Mouse (Mus musculus) CH12.LX (cell line): Measurements from ENCODE around the gene Zfand5. TPM values are rescaled to one million over a fixed set of nuclear protein-coding genes. Genes with fewer than 3 reads are reported as not detected.

Experiments
- DNase-seq: peaks from one replicate; pipeline ENCODE4 v3.0.0-alpha.2; 2013; ENCODE audit errors: extremely low read depth
- H3K27ac ChIP-seq: 2 replicates; pipeline ENCODE4 v1.5.1; 2012; ENCODE audit warnings: low read depth, mild to moderate bottlenecking, control low read depth, moderate library complexity; ENCODE audit not compliant: insufficient read depth
- H3K27me3 ChIP-seq: replicated peaks from 2 replicates; pipeline ENCODE3; 2012; ENCODE audit warnings: inconsistent platforms
- H3K36me3 ChIP-seq, 2 experiments: replicated peaks in 1 of 2; 2 replicates each; pipeline versions ENCODE3 to v1.6.1; 2012; ENCODE audit warnings: inconsistent platforms in 1 of 2, low read length in 1 of 2, mild to moderate bottlenecking in 1 of 2, mixed read lengths in 1 of 2, moderate library complexity in 1 of 2; ENCODE audit not compliant: control insufficient read depth in 1 of 2, insufficient read depth in 1 of 2
- H3K4me1 ChIP-seq, 2 experiments: 2 replicates each; pipeline ENCODE4 v1.6.1; 2012; ENCODE audit warnings: inconsistent platforms in 1 of 2, moderate library complexity in 1 of 2; ENCODE audit not compliant: insufficient read depth in 2 of 2, control insufficient read depth in 1 of 2
- H3K4me2 ChIP-seq: 2 replicates; pipeline ENCODE4 v1.6.1; 2012; ENCODE audit warnings: low read depth, mild to moderate bottlenecking, control low read depth; ENCODE audit not compliant: poor library complexity, insufficient read depth, severe bottlenecking
- H3K4me3 ChIP-seq, 3 experiments: fragments of 150-350 bp in 1 of 3; sonication (generic) in 1 of 3; replicated peaks in 1 of 3; 2 replicates each; pipeline versions ENCODE3 to v1.5.1; 2011 to 2012; ENCODE audit warnings: low read depth in 2 of 3, low read length in 2 of 3, mild to moderate bottlenecking in 2 of 3, moderate library complexity in 2 of 3, control low read depth in 1 of 3, improper control_type of control experiment in 1 of 3, inconsistent platforms in 1 of 3, mixed read lengths in 1 of 3; ENCODE audit not compliant: poor library complexity in 1 of 3
- H3K79me2 ChIP-seq: replicated peaks from 2 replicates; pipeline ENCODE4 v1.6.1; 2012; ENCODE audit warnings: mild to moderate bottlenecking, moderate library complexity; ENCODE audit not compliant: control insufficient read depth, poor library complexity, insufficient read depth, severe bottlenecking; ENCODE audit errors: extremely low read depth
- H3K9ac ChIP-seq: 2 replicates; pipeline ENCODE4 v1.6.1; 2012; ENCODE audit warnings: low read depth, mild to moderate bottlenecking, control low read depth, moderate library complexity; ENCODE audit not compliant: insufficient read depth
- H3K9me3 ChIP-seq: replicated peaks from 2 replicates; pipeline ENCODE3; 2012; ENCODE audit warnings: low read length, inconsistent platforms, mixed read lengths
- BHLHE40 ChIP-seq: IDR thresholded peaks from 2 replicates; pipeline ENCODE4 v1.6.1; 2011; ENCODE audit warnings: mild to moderate bottlenecking, low read depth, low read length, improper control_type of control experiment
- CHD1 ChIP-seq: IDR thresholded peaks from 2 replicates; pipeline ENCODE4 v1.6.1; 2012; ENCODE audit warnings: low read depth, low read length, improper control_type of control experiment, inconsistent platforms
- CHD2 ChIP-seq: IDR thresholded peaks from 2 replicates; pipeline ENCODE4 v1.6.1; 2011; ENCODE audit warnings: low read length, improper control_type of control experiment
- ELF1 ChIP-seq: IDR thresholded peaks from 2 replicates; pipeline ENCODE4 v1.6.1; 2014; ENCODE audit warnings: low read depth, mild to moderate bottlenecking, inconsistent platforms, low read length, improper control_type of control experiment
- ETS1 ChIP-seq: conservative IDR thresholded peaks from 2 replicates; pipeline ENCODE4 v1.6.1; 2012; ENCODE audit warnings: low read depth, mild to moderate bottlenecking, inconsistent platforms, low read length, improper control_type of control experiment, moderate library complexity
- GABPA ChIP-seq: IDR thresholded peaks from 2 replicates; pipeline ENCODE4 v1.6.1; 2012; ENCODE audit warnings: low read depth, low read length, improper control_type of control experiment, inconsistent platforms; ENCODE audit not compliant: insufficient replicate concordance
- HCFC1 ChIP-seq: IDR thresholded peaks from 2 replicates; pipeline ENCODE4 v1.6.1; 2012; ENCODE audit warnings: low read depth, mild to moderate bottlenecking, inconsistent platforms, low read length, improper control_type of control experiment
- IRF4 ChIP-seq: IDR thresholded peaks from 2 replicates; pipeline ENCODE4 v1.6.1; 2014; ENCODE audit warnings: low read depth, mild to moderate bottlenecking, inconsistent platforms, low read length, improper control_type of control experiment
- JUND ChIP-seq: conservative IDR thresholded peaks from 2 replicates; pipeline ENCODE4 v1.6.1; 2011; ENCODE audit warnings: low read depth, low read length, improper control_type of control experiment
- KAT2A ChIP-seq: IDR thresholded peaks from 2 replicates; pipeline ENCODE4 v1.6.1; 2012; ENCODE audit warnings: low read length, improper control_type of control experiment, inconsistent platforms; ENCODE audit not compliant: insufficient replicate concordance
- MAFK ChIP-seq: IDR thresholded peaks from 2 replicates; pipeline ENCODE4 v1.6.1; 2011; ENCODE audit warnings: low read length, improper control_type of control experiment; ENCODE audit not compliant: insufficient replicate concordance
- MAX ChIP-seq: IDR thresholded peaks from 2 replicates; pipeline ENCODE4 v1.6.1; 2011; ENCODE audit warnings: low read length, improper control_type of control experiment
- MAZ ChIP-seq: IDR thresholded peaks from 2 replicates; pipeline ENCODE4 v1.6.1; 2012; ENCODE audit warnings: low read depth, mild to moderate bottlenecking, inconsistent platforms, low read length, improper control_type of control experiment, moderate library complexity
- MXI1 ChIP-seq: IDR thresholded peaks from 2 replicates; pipeline ENCODE4 v1.6.1; 2011; ENCODE audit warnings: mild to moderate bottlenecking, low read depth, low read length, improper control_type of control experiment
- NELFE ChIP-seq: IDR thresholded peaks from 2 replicates; pipeline ENCODE4 v1.6.1; 2011; ENCODE audit warnings: low read depth, low read length, improper control_type of control experiment
- NRF1 ChIP-seq: IDR thresholded peaks from 2 replicates; pipeline ENCODE4 v1.6.1; 2014; ENCODE audit warnings: low read depth, mild to moderate bottlenecking, inconsistent platforms, low read length, improper control_type of control experiment, moderate library complexity
- POLR2AphosphoS2 ChIP-seq: IDR thresholded peaks from 2 replicates; pipeline ENCODE4 v1.6.1; 2011; ENCODE audit warnings: low read depth, low read length, improper control_type of control experiment
- RAD21 ChIP-seq: IDR thresholded peaks from 2 replicates; pipeline ENCODE4 v1.6.1; 2011; ENCODE audit warnings: low read depth, mild to moderate bottlenecking, low read length, improper control_type of control experiment, moderate library complexity
- RCOR1 ChIP-seq: conservative IDR thresholded peaks from 2 replicates; pipeline ENCODE4 v1.6.1; 2012; ENCODE audit warnings: low read depth, mild to moderate bottlenecking, inconsistent platforms, low read length, improper control_type of control experiment
- TBP ChIP-seq: conservative IDR thresholded peaks from 2 replicates; pipeline ENCODE4 v1.6.1; 2011; ENCODE audit warnings: low read depth, low read length, improper control_type of control experiment
- UBTF ChIP-seq: IDR thresholded peaks from 2 replicates; pipeline ENCODE4 v1.6.1; 2012; ENCODE audit warnings: low read depth, mild to moderate bottlenecking, inconsistent platforms, low read length, improper control_type of control experiment, moderate library complexity
- USF2 ChIP-seq: conservative IDR thresholded peaks from 2 replicates; pipeline ENCODE4 v1.6.1; 2011; ENCODE audit warnings: low read depth, low read length, improper control_type of control experiment
- ZC3H11A ChIP-seq: IDR thresholded peaks from 2 replicates; pipeline ENCODE4 v1.6.1; 2012; ENCODE audit warnings: low read depth, mild to moderate bottlenecking, inconsistent platforms, low read length, improper control_type of control experiment
- ZKSCAN1 ChIP-seq: IDR thresholded peaks from 2 replicates; pipeline ENCODE4 v1.6.1; 2012; ENCODE audit warnings: low read depth, inconsistent platforms, low read length, improper control_type of control experiment, borderline replicate concordance
- dilution Hi-C: fragments of 300-500 bp; cut with MboI; formaldehyde crosslinking; loops from 2 replicates; pipeline ENCODE4 v1.14.3; 2020; ENCODE audit warnings: low sequenced_read_pairs; ENCODE audit not compliant: extremely low pct_unique_long_range_greater_than_20kb, extremely low pct_ligation_motif_present
- in situ Hi-C: fragments of 300-500 bp; cut with MboI; formaldehyde crosslinking; loops from 3 replicates; pipeline ENCODE4 v1.14.3; 2019; ENCODE audit warnings: low sequenced_read_pairs, low pct_ligation_motif_present, low pct_unique_long_range_greater_than_20kb, mixed read lengths
- polyA plus RNA-seq: library from polyadenylated mRNA; unstranded; fragments of >175 nt; gene quantifications from 2 replicates; pipeline ENCODE4 v1.2.1, GENCODE M21; 2012; ENCODE audit warnings: low read depth; ENCODE audit not compliant: insufficient read length
- total RNA-seq, 2 experiments: library from RNA; depleted of rRNA; stranded (reverse); fragments of 300-350 nt in 1 of 2; fragments of >200 nt in 1 of 2; gene quantifications; 2 replicates each; pipeline ENCODE4 v1.2.3; 2012 to 2014

Zfand5 gene
- total and polyA plus RNA-seq, 3 experiments, result 40.9 to 87.9 (median 71.8) TPM

GRCm38 (mm10) chr19:21328951-21329350, 56.9 kb downstream of the Zfand5 start:
- Histone ChIP-seq H3K9me3 (no peaks in the 10 kb centered on the region), H3K4me2 (no peak overlapping the region), H3K4me3 (no peak overlapping the region), H3K36me3 (no peaks in the 10 kb centered on the region), H3K9ac (no peak overlapping the region), H3K27me3 (no peaks in the 10 kb centered on the region), H3K4me1 (no peaks in the 10 kb centered on the region), H3K79me2 (no peaks in the 10 kb centered on the region), H3K27ac (no peak overlapping the region)
- TF ChIP-seq UBTF (no peak), USF2 (no peak), POLR2AphosphoS2 (no peak), HCFC1 (no peak), JUND (no peak), GABPA (no peak), ELF1 (no peak), MXI1 (no peak), ZC3H11A (no peak), MAX (no peak), MAZ (no peak), ZKSCAN1 (no peak), BHLHE40 (no peak), NRF1 (no peak), MAFK (no peak), NELFE (no peak), CHD1 (no peak)
- in situ Hi-C loops (no loop called here), dilution Hi-C loops (no loop called here)
- no peak for DNase-seq

GRCm38 (mm10) chr19:21329770-21330169, 57.7 kb downstream of the Zfand5 start:
- Histone ChIP-seq H3K36me3 (no peaks in the 10 kb centered on the region), H3K9ac (no peak overlapping the region), H3K4me2 (no peak overlapping the region), H3K4me1 (no peaks in the 10 kb centered on the region), H3K9me3 (no peaks in the 10 kb centered on the region), H3K4me3 (no peak overlapping the region), H3K27me3 (no peaks in the 10 kb centered on the region), H3K27ac (no peak overlapping the region), H3K79me2 (no peaks in the 10 kb centered on the region)
- TF ChIP-seq IRF4 (no peak), BHLHE40 (no peak), ZC3H11A (no peak), POLR2AphosphoS2 (no peak), HCFC1 (no peak), TBP (no peak), RCOR1 (no peak), KAT2A (no peak), RAD21 (no peak), ZKSCAN1 (no peak), ETS1 (no peak), MXI1 (no peak), CHD2 (no peak)
- in situ Hi-C loops, result no loop called here
- no peak for DNase-seq
- dilution Hi-C loops, result no loop called here
